Mouse (Mus musculus) ES-CJ7 (cell line): ENCODE data around the gene Pin4.
A peak's percentile ranks its signal among the peaks of the same experiment; 100 is the strongest.

Source experiments
- DNase-seq: peaks from one replicate; pipeline ENCODE4 v3.0.0; 2011; ENCODE audit warnings: low read depth, low spot score

The Pin4 gene

DNA sequence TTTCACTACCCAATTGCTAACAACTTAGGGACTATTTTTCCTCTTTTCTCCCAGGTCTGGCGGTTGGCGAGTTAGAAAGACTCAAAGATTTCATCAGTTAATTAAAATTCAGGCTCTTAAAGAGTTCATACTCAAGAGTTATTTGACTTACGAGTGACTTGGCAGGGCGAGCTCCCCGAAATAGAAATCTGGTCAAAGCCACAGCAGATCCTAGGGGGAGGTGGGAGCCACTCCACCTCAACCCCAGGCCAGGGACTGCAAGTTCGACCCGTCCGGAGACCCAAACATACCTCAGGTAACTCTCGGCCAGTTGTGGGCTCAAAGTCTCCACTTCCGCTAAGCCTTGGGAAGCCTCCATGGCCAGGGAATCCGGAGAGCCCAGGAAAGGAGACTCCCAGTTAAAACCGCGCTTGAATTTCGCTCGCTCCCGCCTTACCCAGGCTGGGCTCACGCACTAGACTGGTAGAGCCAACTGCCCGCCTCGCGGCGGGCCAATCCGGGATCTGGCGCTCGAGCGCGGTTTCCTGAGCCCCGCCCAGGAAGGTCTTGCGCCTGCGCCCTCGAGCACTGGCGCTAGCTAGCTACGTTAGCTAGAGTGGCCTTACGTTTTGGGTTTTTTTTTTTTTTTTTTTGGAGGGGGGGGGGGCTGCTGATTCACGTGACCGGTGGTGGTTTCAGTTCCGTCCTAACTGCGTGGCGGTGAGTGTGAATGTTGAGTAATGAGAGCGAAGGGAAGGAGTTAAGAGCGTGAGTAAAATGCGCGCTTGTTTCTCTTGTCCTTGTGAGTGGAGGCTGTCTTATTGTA is 37.6 kb downstream of the Pin4 start, which contains the start of gene Ercc6l:
TSS of gene Ercc6l (minus strand) at position 474 of the 805 bp plus-strand sequence.
- DNase-seq: peak; percentile 93

- no peak for DNase-seq
These were observed 38.2 kb downstream of the Pin4 start for GRCm38 (mm10) chrX:102157423-102157791.

DNA sequence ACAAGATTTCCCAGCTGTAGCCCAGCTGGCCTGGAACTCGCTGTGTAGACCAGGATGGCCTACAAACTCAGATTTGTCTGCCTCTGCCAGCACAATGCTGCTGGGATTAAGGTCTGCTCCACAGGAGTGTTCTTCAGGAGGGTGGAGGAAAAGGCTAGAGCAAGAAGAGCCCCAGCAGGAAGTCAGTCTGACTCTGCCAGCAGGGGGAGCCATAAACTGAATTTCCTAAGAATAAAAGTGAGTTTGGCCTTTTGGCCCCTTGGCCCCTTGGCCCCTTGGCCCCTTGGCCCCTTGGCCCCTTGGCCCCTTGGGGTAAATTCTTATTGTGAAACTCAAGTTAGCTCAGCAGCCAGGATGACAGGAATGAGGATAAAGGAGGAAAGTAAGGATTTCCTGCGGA is 40.5 kb downstream of the Pin4 start:
- DNase-seq: peak; percentile 52

- DNase-seq: no peak
These were observed 41.3 kb downstream of the Pin4 start for GRCm38 (mm10) chrX:102160528-102160927.

- no peak for DNase-seq
These were observed 43.8 kb downstream of the Pin4 start for GRCm38 (mm10) chrX:102163096-102163495.

- no peak for DNase-seq
These were observed 44.3 kb downstream of the Pin4 start for GRCm38 (mm10) chrX:102163529-102163928.

DNA sequence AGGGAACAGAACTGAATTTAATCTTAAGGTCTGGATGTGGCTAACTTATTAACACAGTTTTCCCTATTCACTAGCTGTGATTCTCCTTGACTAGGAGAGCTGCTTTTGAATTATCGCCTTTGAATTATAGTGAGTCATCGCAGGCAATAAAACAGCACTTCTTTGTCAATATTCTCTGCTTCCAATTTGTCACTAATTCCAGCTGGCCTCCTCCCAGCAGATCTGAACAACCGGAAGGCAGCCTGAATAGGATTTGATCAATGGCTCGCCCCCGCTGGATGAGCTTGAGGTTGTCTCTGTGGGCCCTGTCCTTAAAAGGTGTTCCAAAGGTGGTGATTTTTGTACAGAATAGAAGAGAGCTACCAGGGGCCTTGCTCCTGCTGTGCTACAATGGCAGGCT is 47.3 kb downstream of the Pin4 start:
- no peak for DNase-seq

DNA sequence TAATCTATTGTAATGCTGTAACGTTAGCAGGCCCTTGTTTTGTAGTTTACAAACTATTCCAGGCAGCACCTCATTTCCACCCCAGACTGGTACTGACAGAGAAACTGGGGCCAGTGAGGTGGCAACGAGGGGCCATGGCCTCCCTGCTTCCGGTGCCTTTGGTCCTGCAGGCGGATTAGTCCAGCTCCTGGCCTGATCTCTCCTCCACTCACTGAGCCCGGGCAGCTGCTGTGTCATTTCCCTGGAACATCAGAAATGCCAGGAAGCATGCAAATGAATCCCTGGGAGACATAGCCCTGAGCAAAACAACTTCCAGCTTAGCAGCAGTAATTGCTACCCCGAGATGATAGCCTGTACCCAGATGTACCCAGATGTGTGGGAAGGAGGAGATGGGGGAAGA is 47.7 kb downstream of the Pin4 start:
- no peak for DNase-seq

- DNase-seq: no peak
These were observed 50.5 kb downstream of the Pin4 start for GRCm38 (mm10) chrX:102169724-102170123.

GRCm38 (mm10) chrX:102170135-102170534 is 50.9 kb downstream of the Pin4 start:
- DNase-seq: no peak

- no peak for DNase-seq
These were observed 51.7 kb downstream of the Pin4 start for GRCm38 (mm10) chrX:102170900-102171299.

GRCm38 (mm10) chrX:102175538-102176287 is 56.5 kb downstream of the Pin4 start:
- no peak for DNase-seq
